Mouse (Mus musculus): ENCODE results near the gene Snapc2. TPM values are rescaled to one million over a fixed set of nuclear protein-coding genes. Genes with fewer than 3 reads are reported as not detected.
A peak's percentile ranks its signal among the peaks of the same experiment; 100 is the strongest.

Snapc2 gene
- polyA plus RNA-seq, 1 experiment from 2014 or later, result 41.9 TPM

GRCm38 (mm10) chr8:4276111-4276465, 23.2 kb downstream of the Snapc2 start:
- peak overlapping the region; percentile 85 for H3K4me3 ChIP-seq (ENCODE audit: low read length)
- H3K27me3 ChIP-seq (ENCODE audit: control insufficient read depth, insufficient read depth, low read length), result no peaks in the 10 kb centered on the region
- peaks cover 7% of the 10 kb centered on the region for H3K4me1 ChIP-seq (ENCODE audit: control insufficient read depth, insufficient read depth, low read length)
- peaks cover 23% of the 10 kb centered on the region for H3K36me3 ChIP-seq (ENCODE audit: control insufficient read depth, insufficient read depth)
- H3K4me2 ChIP-seq (ENCODE audit: low read depth, low read length), result peak overlapping the region; percentile 62
- peak overlapping the region; percentile 86 for H3K9ac ChIP-seq (ENCODE audit: low read length)
- ATAC-seq (replicated peaks; ENCODE audit: extremely low read depth, insufficient read depth, low FRiP score), result no peak; the same call in 1 of the 2 replicates
- no peaks in the 10 kb centered on the region for H3K9me3 ChIP-seq (replicated peaks; ENCODE audit: control insufficient read depth, low read length)
- H3K27ac ChIP-seq (ENCODE audit: low read length), result peak overlapping the region; percentile 67; the same call in 1 of the 2 replicates
- 22% methylated on average over 9 of the region's 9 CpGs for WGBS

GRCm38 (mm10) chr8:4292738-4293137, 39.9 kb downstream of the Snapc2 start:
- Histone ChIP-seq H3K4me1 (ENCODE audit: control insufficient read depth, insufficient read depth, low read length) (no peaks in the 10 kb centered on the region), H3K27ac (ENCODE audit: low read length) (no peak overlapping the region), H3K27me3 (ENCODE audit: control insufficient read depth, insufficient read depth, low read length) (no peaks in the 10 kb centered on the region), H3K4me3 (ENCODE audit: low read length) (no peak overlapping the region), H3K4me2 (ENCODE audit: low read depth, low read length) (no peak overlapping the region), H3K36me3 (ENCODE audit: control insufficient read depth, insufficient read depth) (peaks cover 54% of the 10 kb centered on the region), H3K9me3 (replicated peaks; ENCODE audit: control insufficient read depth, low read length) (no peaks in the 10 kb centered on the region), H3K9ac (ENCODE audit: low read length) (no peak overlapping the region)
- WGBS, result 94% methylated on average over 5 of the region's 5 CpGs
- ATAC-seq (replicated peaks; ENCODE audit: extremely low read depth, insufficient read depth, low FRiP score), result no peak

- Histone ChIP-seq H3K9me3 (replicated peaks; ENCODE audit: control insufficient read depth, low read length) (no peaks in the 10 kb centered on the region), H3K4me3 (ENCODE audit: low read length) (no peak overlapping the region), H3K9ac (ENCODE audit: low read length) (no peak overlapping the region), H3K36me3 (ENCODE audit: control insufficient read depth, insufficient read depth) (peaks cover 64% of the 10 kb centered on the region), H3K4me2 (ENCODE audit: low read depth, low read length) (no peak overlapping the region), H3K27me3 (ENCODE audit: control insufficient read depth, insufficient read depth, low read length) (no peaks in the 10 kb centered on the region), H3K27ac (ENCODE audit: low read length) (no peak overlapping the region), H3K4me1 (ENCODE audit: control insufficient read depth, insufficient read depth, low read length) (no peaks in the 10 kb centered on the region)
- ATAC-seq (replicated peaks; ENCODE audit: extremely low read depth, insufficient read depth, low FRiP score), result no peak
- 70% methylated on average over 4 of the region's 4 CpGs for WGBS
These were observed 44.9 kb downstream of the Snapc2 start for GRCm38 (mm10) chr8:4297822-4298221.

GRCm38 (mm10) chr8:4304124-4304547, 51.3 kb downstream of the Snapc2 start:
- no peak overlapping the region for H3K9ac ChIP-seq (ENCODE audit: low read length)
- H3K9me3 ChIP-seq (replicated peaks; ENCODE audit: control insufficient read depth, low read length), result no peaks in the 10 kb centered on the region
- H3K4me3 ChIP-seq (ENCODE audit: low read length), result no peak overlapping the region
- WGBS, result 41% methylated on average over 3 of the region's 3 CpGs
- H3K27me3 ChIP-seq (ENCODE audit: control insufficient read depth, insufficient read depth, low read length), result no peaks in the 10 kb centered on the region
- no peak overlapping the region for H3K4me2 ChIP-seq (ENCODE audit: low read depth, low read length)
- H3K36me3 ChIP-seq (ENCODE audit: control insufficient read depth, insufficient read depth), result peaks cover 66% of the 10 kb centered on the region
- no peak overlapping the region for H3K27ac ChIP-seq (ENCODE audit: low read length)
- H3K4me1 ChIP-seq (ENCODE audit: control insufficient read depth, insufficient read depth, low read length), result 0 out of 2 replicates have a peak, but pooled peaks cover 3% of the 10 kb centered on the region
- no peak for ATAC-seq (replicated peaks; ENCODE audit: extremely low read depth, insufficient read depth, low FRiP score)

Other genes with a start within 250 kb of the Snapc2 start
- gene Cd209f, start 147.2 kb upstream of the Snapc2 start, polyA plus RNA-seq (2015; fragmentation: Nextera tagmentation; extraction: Ambion mirVana), result 0.12 TPM in 1 of 2 replicates, not detected in the other
- gene Cd209g, start 119.0 kb upstream of the Snapc2 start, polyA plus RNA-seq (2015; fragmentation: Nextera tagmentation; extraction: Ambion mirVana), result not detected in 2 replicates
- 15.0 and 16.7 TPM in 2 replicates for gene Evi5l, start 86.5 kb upstream of the Snapc2 start, polyA plus RNA-seq (2015; fragmentation: Nextera tagmentation; extraction: Ambion mirVana)
- 0.25 and 0.80 TPM in 2 replicates for gene Prr36, start 35.6 kb upstream of the Snapc2 start, polyA plus RNA-seq (2015; fragmentation: Nextera tagmentation; extraction: Ambion mirVana)
- 0.39 and 0.54 TPM in 2 replicates for gene Lrrc8e, start 26.3 kb upstream of the Snapc2 start, polyA plus RNA-seq (2015; fragmentation: Nextera tagmentation; extraction: Ambion mirVana)
- 20.8 and 25.0 TPM in 2 replicates for gene Map2k7, start 14.3 kb upstream of the Snapc2 start, polyA plus RNA-seq (2015; fragmentation: Nextera tagmentation; extraction: Ambion mirVana)
- 0.42 and 0.81 TPM in 2 replicates for gene Gm49320, start 14.2 kb upstream of the Snapc2 start, polyA plus RNA-seq (2015; fragmentation: Nextera tagmentation; extraction: Ambion mirVana)
- gene Tgfbr3l, start 4.9 kb upstream of the Snapc2 start, polyA plus RNA-seq (2015; fragmentation: Nextera tagmentation; extraction: Ambion mirVana), result 3.0 and 3.6 TPM in 2 replicates
- 27.5 and 28.4 TPM in 2 replicates for gene Ctxn1, start 6.2 kb downstream of the Snapc2 start, polyA plus RNA-seq (2015; fragmentation: Nextera tagmentation; extraction: Ambion mirVana)
- 70.6 and 75.5 TPM in 2 replicates for gene Timm44, start 22.8 kb downstream of the Snapc2 start, polyA plus RNA-seq (2015; fragmentation: Nextera tagmentation; extraction: Ambion mirVana)
- 40.8 and 79.9 TPM in 2 replicates for gene Ccl25, start 72.1 kb downstream of the Snapc2 start, polyA plus RNA-seq (2015; fragmentation: Nextera tagmentation; extraction: Ambion mirVana)
- gene Elavl1, start 72.3 kb downstream of the Snapc2 start, polyA plus RNA-seq (2015; fragmentation: Nextera tagmentation; extraction: Ambion mirVana), result 155 and 168 TPM in 2 replicates
- gene Cers4, start 239.9 kb downstream of the Snapc2 start, polyA plus RNA-seq (2015; fragmentation: Nextera tagmentation; extraction: Ambion mirVana), result 43.9 and 50.1 TPM in 2 replicates